Mouse (Mus musculus): ENCODE measurements around the gene Gtsf2.

The Gtsf2 gene

GRCm38 (mm10) chr15:103401361-103401760 lies 46.9 kb downstream of the Gtsf2 start:
- intact Hi-C loops (cut with DNase I), result no loop called here

GRCm38 (mm10) chr15:103393577-103393976 lies 54.7 kb downstream of the Gtsf2 start:
- intact Hi-C loops (cut with DNase I), result no loop called here
